Mouse (Mus musculus) macrophage (primary cell): ENCODE data around the gene Myo1f. TPM values are rescaled to one million over a fixed set of nuclear protein-coding genes. Genes with fewer than 3 reads are reported as not detected.
"Not testable (repeated sequence)": the region's sequence is repeated elsewhere in the genome, so short reads cannot be mapped to it uniquely, and the experiment has no call there.

Experiments
- H3K27ac ChIP-seq: fragments of 350-480 bp; formaldehyde crosslinking; 2 replicates; pipeline ENCODE4 v1.9.0; 2021
- H3K36me3 ChIP-seq: fragments of 350-480 bp; formaldehyde crosslinking; 2 replicates; pipeline ENCODE4 v1.9.0; 2021; ENCODE audit errors: inconsistent target
- H3K4me3 ChIP-seq: fragments of 350-480 bp; formaldehyde crosslinking; 2 replicates; pipeline ENCODE4 v1.9.0; 2021; ENCODE audit errors: inconsistent target
- H3K79me2 ChIP-seq: fragments of 350-480 bp; formaldehyde crosslinking; 2 replicates; pipeline ENCODE4 v1.9.0; 2021; ENCODE audit errors: inconsistent target
- WGBS: methylation state at CpG from one replicate; pipeline ENCODE4 v1.1.7; 2026; ENCODE audit warnings: inconsistent platforms; ENCODE audit not compliant: missing documents; 5-methylcytosine and 5-hydroxymethylcytosine counted together
- polyA plus RNA-seq: library from polyadenylated mRNA; stranded (reverse); fragments of 250-400 nt; gene quantifications from 3 replicates; pipeline ENCODE4 v1.2.4, GENCODE M21; 2018; ENCODE audit warnings: inconsistent platforms

Myo1f gene
- polyA plus RNA-seq, 1 experiment from 2014 or later: 298 TPM

DNA sequence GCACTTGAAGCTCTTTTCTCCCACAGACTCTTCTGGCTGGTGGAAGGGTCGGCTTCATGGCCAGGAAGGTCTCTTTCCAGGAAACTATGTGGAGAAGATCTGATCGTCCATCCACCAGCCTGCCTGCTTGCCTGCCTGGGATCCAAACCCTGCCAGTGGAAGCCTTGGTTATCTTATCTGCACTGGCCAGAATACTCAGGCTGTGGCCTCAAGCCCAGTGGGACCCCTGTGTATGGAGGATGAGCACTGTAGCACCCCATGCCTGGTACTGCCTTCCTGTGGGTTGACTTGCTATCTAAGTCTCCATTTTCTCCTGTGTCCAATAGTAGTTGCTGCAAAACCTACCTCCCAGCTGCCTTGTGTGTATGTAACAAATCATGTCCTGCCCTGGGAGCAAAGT is 51.8 kb downstream of the Myo1f start:
- Histone ChIP-seq H3K36me3 (peaks cover 50% of the 10 kb centered on the region), H3K27ac (no peak overlapping the region), H3K79me2 (no peaks in the 10 kb centered on the region), H3K4me3 (no peak overlapping the region)
- 100% methylated on average over 2 of the region's 2 CpGs for WGBS

DNA sequence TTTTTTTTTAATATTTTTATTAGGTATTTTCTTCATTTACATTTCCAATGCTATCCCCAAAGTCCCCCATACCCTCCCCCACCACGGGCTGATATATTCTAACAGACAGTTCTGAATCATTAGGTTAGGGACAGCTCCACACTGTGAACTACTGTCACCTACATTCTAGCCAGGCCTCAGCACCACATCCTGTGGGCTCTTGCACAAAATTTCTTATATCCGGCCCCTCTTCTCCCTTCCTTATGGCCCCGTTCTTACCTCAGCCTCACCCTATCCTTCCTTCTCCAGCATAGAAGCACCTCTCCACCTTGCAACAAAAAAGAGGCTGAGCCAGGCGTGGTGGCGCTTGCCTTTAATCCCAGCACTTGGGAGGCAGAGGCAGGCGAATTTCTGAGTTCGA is 55.0 kb downstream of the Myo1f start:
- no peaks in the 10 kb centered on the region for H3K79me2 ChIP-seq
- H3K27ac ChIP-seq: no peak overlapping the region
- no peak overlapping the region for H3K4me3 ChIP-seq
- 74% methylated on average over 3 of the region's 7 CpGs for WGBS
- H3K36me3 ChIP-seq: peaks cover 28% of the 10 kb centered on the region

DNA sequence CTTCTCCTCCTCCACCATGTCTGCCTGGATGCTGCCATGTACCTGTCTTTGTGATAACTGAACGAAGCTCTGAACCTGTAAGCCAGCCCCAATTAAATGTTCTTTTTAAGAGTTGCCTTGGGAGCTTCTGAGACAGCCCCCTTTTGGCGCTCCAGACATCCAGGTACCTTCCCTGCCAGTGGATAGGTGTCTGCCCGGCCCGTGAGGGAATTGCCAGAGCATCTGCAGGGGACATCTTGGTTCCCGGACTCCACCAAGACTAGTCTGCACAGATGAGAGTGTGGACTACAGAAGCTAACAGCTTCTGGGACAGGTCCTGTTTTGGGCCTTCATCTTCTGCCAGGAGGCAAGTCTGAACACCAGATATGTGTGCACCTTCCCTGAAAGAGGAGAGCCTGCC is 58.2 kb downstream of the Myo1f start:
- H3K4me3 ChIP-seq, H3K27ac ChIP-seq, H3K79me2 ChIP-seq, H3K36me3 ChIP-seq: not testable (repeated sequence)
- WGBS: 100% methylated on average over 5 of the region's 5 CpGs

DNA sequence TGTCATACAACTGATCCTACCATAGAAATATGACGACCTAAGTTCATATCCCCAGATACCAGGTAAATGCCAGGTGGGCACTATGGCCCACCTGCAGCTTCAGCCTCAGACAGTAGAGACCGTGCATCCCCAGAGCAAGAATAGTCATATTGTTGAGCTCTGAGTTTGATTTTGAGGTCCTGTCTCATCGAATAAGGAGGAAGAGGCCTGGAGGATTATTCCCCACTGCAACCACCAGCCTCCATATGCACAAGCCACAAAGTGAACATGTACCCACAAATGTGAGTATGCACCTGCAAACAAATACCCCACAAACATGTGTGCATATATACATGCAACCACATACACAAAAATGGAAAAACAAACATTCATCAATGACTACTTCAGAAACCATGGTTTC is 71.8 kb downstream of the Myo1f start:
- Histone ChIP-seq H3K4me3 (no peak overlapping the region), H3K27ac (no peak overlapping the region), H3K36me3 (peaks cover 17% of the 10 kb centered on the region; the same call in 1 of the 2 replicates), H3K79me2 (peaks cover 15% of the 10 kb centered on the region)
- WGBS: 95% methylated on average over 3 of the region's 3 CpGs

DNA sequence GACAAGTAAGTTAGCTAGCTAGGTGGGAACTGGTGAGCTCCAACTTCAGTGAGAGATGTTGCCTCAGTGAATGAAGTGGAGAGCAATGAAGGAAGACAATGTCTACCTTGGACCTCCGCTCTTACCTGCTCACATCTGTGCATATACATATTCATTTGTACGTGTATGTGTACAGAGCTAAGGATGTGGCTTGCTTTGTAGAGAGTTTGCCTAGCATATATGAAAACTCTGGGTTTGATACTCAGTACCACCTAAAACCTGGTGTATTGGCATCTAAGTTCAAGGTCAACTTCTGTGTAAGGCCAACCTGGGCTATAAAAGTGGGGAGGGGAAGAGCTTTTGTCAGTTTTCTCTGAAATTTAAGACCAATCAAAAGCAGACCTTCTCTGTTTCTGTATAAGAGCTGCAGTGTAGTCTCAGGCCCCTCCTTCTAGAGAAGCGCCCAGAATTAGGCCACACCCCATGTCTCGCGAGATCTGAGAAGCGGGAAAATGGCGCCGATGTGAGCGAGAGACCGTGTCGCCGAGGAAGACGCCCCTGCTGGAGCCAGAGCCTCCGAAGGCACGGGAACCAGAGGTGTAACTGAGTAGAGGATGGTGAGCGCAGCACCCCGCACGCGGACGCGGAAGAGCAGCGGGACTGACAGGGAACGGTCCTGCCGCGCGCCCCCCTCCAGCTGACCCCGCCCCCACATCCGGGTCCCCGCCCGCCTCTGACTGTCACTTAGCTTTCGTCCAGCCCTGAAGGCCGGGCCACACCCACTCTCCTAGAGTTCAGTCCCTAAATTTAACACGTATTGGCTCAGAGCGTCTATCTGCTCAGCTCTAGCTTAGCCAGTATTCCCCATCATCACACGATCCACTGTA is 73.3 kb downstream of the Myo1f start, which contains the start of gene Zfp414:
TSS of gene Zfp414 (plus strand) at position 470 of the 866 bp plus-strand sequence.
- H3K4me3 ChIP-seq: peak within 1 kb of the TSS; percentile 46
- peak within 1 kb of the TSS; percentile 75 for H3K27ac ChIP-seq
- 3% methylated on average over 28 of the region's 35 CpGs for WGBS
- peaks cover 17% of the 10 kb centered on the region; the same call in 1 of the 2 replicates for H3K36me3 ChIP-seq
- peaks cover 15% of the 10 kb centered on the region for H3K79me2 ChIP-seq

DNA sequence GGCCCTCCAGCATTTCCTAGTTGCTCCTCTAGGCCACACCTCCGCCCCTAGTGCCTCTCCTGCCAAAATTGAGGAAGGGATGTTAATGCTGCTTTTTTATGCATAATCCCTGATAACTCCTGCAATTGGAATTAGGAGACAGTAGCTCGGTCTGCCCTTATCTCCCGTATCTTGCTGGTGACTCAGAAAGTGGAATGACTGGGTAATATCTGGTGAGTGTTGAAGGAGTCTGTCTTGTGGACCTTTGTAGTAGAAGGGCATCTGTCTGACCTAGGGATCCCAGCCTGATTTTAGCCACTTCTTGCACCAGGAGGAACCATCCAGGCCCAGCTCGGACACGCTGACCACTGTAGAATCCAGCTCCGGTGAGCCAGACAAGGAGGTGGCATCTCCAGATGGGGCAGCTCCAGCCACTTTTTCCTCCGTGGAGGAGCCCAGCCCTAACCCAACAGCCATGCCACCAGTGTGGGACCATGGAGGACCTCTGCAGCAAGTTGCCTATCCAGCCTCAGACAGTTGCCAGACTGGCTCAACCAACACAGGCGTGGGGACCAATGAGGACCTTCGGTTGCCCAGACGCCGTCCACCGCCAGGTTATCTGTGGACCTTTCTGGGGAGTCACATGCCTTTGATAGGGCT is 74.1 kb downstream of the Myo1f start:
- Histone ChIP-seq H3K79me2 (peaks cover 15% of the 10 kb centered on the region), H3K27ac (peak overlapping the region; percentile 75), H3K36me3 (peaks cover 17% of the 10 kb centered on the region; the same call in 1 of the 2 replicates), H3K4me3 (peak overlapping the region; percentile 46)
- 58% methylated on average over 10 of the region's 12 CpGs for WGBS

DNA sequence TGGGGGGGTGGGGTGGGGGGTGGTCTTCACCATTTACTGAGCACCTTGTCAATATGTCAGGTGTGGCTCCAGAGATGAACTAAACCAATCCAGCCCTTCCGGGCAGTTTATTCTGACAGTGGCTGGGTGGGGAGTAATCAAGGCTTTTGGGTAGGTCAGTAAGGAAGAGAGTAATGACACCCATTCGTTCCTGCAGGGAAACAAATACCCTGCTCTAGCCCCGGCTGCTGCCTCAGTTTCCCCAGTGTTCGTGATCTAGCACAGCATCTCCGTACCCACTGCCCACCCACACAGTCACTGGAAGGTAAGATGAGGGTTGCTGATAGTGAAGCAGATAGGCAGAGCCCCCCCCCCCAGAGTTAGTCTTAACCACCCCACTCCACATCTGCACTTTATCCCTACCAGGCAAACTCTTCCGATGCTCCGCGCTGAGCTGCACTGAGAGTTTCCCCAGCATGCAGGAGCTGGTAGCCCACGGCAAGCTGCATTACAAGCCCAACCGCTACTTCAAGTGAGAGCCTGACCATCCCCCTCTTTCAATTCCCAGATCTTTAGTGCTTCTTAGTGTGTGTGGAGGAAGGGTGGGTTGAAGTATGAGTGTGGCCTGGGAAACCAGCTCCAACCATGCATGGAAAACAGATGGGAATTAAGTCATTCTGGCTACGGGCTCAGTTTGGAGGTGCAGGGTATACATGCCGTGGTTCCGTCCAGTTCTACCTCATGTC is 74.8 kb downstream of the Myo1f start:
- Histone ChIP-seq H3K36me3 (peaks cover 17% of the 10 kb centered on the region; the same call in 1 of the 2 replicates), H3K4me3 (peak overlapping the region; percentile 46; the same call in 1 of the 2 replicates), H3K27ac (peak overlapping the region; percentile 75), H3K79me2 (peaks cover 15% of the 10 kb centered on the region)
- WGBS: 90% methylated on average over 13 of the region's 13 CpGs

DNA sequence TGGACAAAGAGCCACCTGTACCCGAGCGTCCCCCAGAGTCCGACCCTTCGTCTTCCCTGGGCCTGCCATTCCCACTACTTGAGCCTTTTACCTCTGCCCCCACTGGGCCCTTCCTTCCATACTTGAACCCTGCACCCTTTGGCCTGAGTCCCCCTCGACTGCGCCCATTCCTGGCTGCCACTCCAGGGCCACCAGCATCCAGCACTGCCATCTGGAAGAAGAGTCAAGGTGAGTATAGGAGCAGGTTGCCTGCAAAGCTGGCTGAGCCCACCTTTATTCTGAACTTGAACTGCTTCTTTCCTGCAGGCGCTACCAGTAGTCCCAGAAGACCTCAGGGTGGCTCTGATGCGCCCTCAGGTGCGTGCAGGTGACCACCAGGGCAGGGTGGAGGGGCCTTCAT is 75.7 kb downstream of the Myo1f start:
- Histone ChIP-seq H3K4me3 (no peak overlapping the region), H3K79me2 (peaks cover 15% of the 10 kb centered on the region), H3K36me3 (peaks cover 17% of the 10 kb centered on the region; the same call in 1 of the 2 replicates), H3K27ac (no peak overlapping the region)
- 96% methylated on average over 9 of the region's 9 CpGs for WGBS

DNA sequence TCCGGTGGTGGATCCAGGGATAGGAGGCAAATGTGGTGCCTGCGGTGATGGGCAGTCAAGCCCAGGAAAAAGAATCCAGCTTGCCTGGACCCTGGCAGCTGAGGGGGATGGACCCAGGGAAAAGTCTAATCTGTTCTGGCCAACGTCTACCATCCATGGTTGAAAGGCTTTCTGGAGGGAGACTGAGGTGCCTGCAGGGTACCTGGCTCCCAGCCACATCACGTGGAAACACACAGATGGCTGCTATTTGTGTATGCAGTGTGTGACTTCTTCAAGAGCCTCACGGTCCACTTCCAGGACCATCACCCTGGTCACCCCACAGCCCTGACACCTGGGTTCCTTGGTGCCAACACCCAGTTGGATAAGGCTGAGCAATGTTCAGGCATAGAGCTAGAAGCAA is 76.3 kb downstream of the Myo1f start:
- H3K4me3 ChIP-seq: no peak overlapping the region
- no peak overlapping the region for H3K27ac ChIP-seq
- H3K36me3 ChIP-seq: peaks cover 17% of the 10 kb centered on the region; the same call in 1 of the 2 replicates
- 98% methylated on average over 5 of the region's 5 CpGs for WGBS
- peaks cover 15% of the 10 kb centered on the region for H3K79me2 ChIP-seq

DNA sequence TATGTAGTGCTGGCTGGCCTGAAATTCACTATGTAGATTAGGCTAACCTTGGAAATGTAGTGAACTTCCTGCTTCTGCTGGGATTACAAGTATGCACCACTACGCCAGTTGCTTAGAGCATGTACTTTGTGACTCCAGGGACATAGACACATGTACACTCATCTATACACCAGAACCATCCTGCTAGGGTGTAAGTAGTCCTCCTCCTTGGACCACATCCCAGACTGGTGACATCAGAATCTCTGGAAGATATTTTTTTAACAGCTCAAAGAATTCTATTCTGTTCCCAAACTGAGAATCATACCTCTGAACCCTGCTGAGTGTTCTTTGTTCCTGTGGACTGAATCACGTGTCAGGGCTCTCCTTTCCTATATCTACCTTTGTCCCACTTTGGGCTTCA is 81.5 kb downstream of the Myo1f start:
- H3K4me3 ChIP-seq: no peak overlapping the region
- no peak overlapping the region for H3K27ac ChIP-seq
- WGBS: 100% methylated on average over 2 of the region's 2 CpGs
- H3K79me2 ChIP-seq: no peaks in the 10 kb centered on the region; the same call in 1 of the 2 replicates
- H3K36me3 ChIP-seq: 0 out of 2 replicates have a peak, but pooled peaks cover 3% of the 10 kb centered on the region

DNA sequence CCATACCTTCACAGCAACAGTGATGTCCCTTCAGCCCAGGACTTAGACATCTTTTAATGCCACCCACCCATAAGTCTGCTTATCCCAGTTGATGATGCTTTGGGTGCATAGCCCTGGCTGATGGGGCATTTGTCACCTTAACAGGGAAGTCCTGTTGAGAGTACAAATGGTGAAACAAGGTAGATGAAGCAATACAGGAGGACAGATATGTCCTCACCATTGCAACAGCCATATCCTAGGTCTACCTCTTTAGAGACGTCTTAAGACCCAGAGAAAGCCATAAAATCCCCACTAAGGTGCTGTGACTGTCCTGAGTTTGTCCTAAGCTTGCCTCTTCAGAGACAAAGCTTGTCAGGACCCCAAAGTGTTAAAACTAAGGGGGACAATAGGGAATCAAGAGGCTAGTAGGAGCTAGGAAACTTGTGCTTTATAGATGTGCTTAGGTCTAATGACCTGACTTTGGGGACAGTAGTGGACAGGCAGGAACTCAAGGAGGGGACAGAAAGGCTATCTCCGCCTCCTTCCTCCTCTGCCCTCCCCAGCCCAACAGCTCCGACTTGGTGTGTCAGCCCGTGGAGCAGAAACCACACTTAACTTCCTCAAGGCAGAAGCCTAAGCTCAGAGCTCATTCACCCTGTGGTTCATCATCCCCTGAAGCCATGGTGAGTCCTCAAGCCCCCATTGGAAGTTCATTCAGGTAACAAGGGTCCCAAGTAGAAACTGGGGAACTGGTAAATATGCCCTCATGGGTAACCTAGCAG is 82.2 kb downstream of the Myo1f start, which contains the start of gene Pram1:
TSS of gene Pram1 (plus strand) at position 541 of the 761 bp plus-strand sequence.
- Histone ChIP-seq H3K27ac (peak within 1 kb of the TSS; percentile 88), H3K4me3 (peak within 1 kb of the TSS; percentile 4; the same call in 1 of the 2 replicates), H3K79me2 (no peaks in the 10 kb centered on the region; the same call in 1 of the 2 replicates), H3K36me3 (no peaks in the 10 kb centered on the region)
- WGBS: 10% methylated on average over 4 of the region's 4 CpGs

DNA sequence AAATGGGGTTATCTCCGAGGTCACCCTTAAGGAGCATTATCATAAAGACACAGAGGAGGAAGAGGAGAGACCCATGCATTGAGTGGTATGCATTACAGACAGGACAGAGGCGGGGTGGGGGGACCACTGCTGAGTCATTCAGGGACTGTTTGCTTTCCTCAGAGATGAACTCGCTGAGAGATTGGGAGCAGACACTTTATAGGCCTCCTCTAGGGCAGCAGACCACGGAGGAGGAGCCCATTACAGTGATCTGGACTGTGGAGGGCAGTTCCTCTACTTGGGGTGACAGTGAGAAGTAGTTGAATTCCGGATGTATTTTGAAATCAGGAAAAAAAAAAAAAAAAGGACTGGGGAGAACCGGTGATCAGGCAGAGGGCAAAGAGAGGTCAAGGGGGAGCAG is 84.2 kb downstream of the Myo1f start:
- 9% methylated on average over 6 of the region's 6 CpGs for WGBS
- H3K36me3 ChIP-seq: peaks cover 6% of the 10 kb centered on the region
- H3K4me3 ChIP-seq: no peak overlapping the region
- no peaks in the 10 kb centered on the region; the same call in 1 of the 2 replicates for H3K79me2 ChIP-seq
- peak overlapping the region; percentile 88 for H3K27ac ChIP-seq

DNA sequence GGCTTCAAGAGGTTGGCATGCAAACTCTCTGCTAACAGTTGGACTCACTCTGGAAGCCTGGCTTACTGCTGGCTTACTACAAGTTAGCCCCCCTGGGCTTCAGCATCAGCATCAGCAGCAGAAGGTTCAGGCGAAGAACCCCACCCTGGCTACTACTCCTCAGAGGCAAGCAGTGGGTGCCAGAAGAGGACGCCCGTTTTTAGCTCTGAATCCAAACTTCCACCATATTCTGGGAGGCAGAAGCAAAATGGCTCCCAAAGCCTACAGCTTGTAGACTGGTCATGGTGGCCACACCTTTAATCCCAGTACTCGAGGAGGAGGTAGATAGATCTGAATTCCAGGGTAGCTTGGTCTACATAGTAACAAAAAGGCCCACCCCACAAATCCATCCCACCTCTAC is 88.6 kb downstream of the Myo1f start:
- H3K27ac ChIP-seq: no peak overlapping the region
- H3K36me3 ChIP-seq: peaks cover 47% of the 10 kb centered on the region
- 89% methylated on average over 4 of the region's 4 CpGs for WGBS
- H3K4me3 ChIP-seq: no peak overlapping the region
- H3K79me2 ChIP-seq: no peaks in the 10 kb centered on the region; the same call in 1 of the 2 replicates

DNA sequence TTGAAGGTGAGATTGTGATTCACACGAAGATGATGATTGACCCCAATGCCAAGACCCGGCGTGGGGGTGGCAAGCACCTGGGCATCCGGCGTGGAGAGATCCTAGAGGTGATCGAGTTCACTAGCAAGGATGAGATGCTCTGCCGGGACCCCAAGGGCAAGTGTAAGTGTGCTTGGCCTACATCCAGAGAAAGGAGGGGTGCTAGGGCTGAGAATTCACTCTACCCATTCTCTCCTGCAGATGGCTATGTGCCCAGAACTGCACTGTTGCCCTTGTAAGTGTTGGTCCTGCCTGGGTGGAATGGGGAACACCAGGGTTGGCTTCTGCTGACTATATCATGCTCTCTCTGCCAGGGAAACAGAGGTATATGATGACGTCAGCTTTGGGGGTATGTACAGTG is 89.6 kb downstream of the Myo1f start:
- Histone ChIP-seq H3K79me2 (no peaks in the 10 kb centered on the region; the same call in 1 of the 2 replicates), H3K27ac (no peak overlapping the region)
- 92% methylated on average over 7 of the region's 8 CpGs for WGBS

More for the DNA sequence above, 89.6 kb downstream of the Myo1f start:
- peaks cover 56% of the 10 kb centered on the region for H3K36me3 ChIP-seq
- no peak overlapping the region for H3K4me3 ChIP-seq
